Mouse (Mus musculus) E14TG2a.4 (cell line): ENCODE measurements at regions not wholly inside any gene's neighbourhood (a gene's known extent, or its start where the extent isn't known, plus 50 kb on each side); places are given as distances from the start of the nearest gene placed in this dataset.

Experiments used
- H3K27me3 ChIP-seq: 2 replicates; pipeline ENCODE4 v1.6.1; 2014; ENCODE audit warnings: low read length, control low read depth; ENCODE audit not compliant: insufficient read depth
- H3K36me3 ChIP-seq: 2 replicates; pipeline ENCODE4 v1.6.1; 2014; ENCODE audit warnings: low read length, control low read depth; ENCODE audit not compliant: insufficient read depth
- H3K4me1 ChIP-seq: replicated peaks from 2 replicates; pipeline ENCODE4 v1.6.1; 2014; ENCODE audit warnings: low read depth, low read length, control low read depth
- H3K4me3 ChIP-seq: replicated peaks from 2 replicates; pipeline ENCODE4 v1.5.1; 2014; ENCODE audit warnings: mild to moderate bottlenecking, low read length
- H3K9me3 ChIP-seq: 2 replicates; pipeline ENCODE4 v1.6.1; 2014; ENCODE audit warnings: low read length, control low read depth
- CTCF ChIP-seq: conservative IDR thresholded peaks from 2 replicates; pipeline ENCODE4 v1.5.1; 2014; ENCODE audit warnings: low read length
- NANOG ChIP-seq: IDR thresholded peaks from 2 replicates; pipeline ENCODE4 v1.6.1; 2014; ENCODE audit warnings: borderline replicate concordance, low read length, mixed read lengths
- POU5F1 ChIP-seq: IDR thresholded peaks from 2 replicates; pipeline ENCODE4 v1.6.1; 2014; ENCODE audit warnings: low read length, borderline replicate concordance

DNA sequence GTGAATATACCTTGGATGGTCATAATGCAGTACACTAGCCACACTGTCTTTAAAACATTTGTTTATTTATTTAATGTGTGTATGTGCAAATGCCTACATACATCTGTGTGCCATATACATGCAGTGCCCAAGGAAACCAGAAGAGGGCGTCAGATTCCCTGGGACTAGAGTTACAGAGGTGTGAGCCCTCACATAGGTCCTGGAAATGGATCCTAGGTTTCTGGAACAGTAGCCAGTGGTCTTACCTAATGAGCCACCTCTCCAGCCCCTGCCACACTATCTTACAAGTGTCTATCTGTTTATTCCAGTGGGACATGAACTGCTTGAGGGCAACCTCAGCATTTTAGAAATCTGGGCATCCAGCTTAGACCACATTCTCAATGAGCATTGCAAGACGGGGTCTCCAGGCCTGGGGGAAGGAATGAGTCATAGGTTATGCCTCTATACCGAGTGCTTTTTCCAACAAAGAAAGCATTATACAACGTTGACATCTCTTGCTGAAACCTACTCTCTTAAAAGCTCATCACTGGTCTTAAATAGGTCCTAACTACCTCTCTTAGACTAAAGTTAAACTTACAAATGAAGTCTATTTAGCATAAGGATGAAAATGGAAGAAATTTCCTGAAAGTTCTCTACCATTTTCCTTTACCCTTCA is 644.5 kb downstream of the Zfp706 start:
- TF ChIP-seq CTCF (peak; percentile 84), POU5F1 (no peak), NANOG (no peak)

GRCm38 (mm10) chr15:36361522-36362148 is 645.9 kb downstream of the Zfp706 start:
- H3K27me3 ChIP-seq, result no peaks in the 10 kb centered on the region
- no peak overlapping the region for H3K4me3 ChIP-seq
- TF ChIP-seq POU5F1, result no peak
- TF ChIP-seq CTCF, result no peak
- TF ChIP-seq NANOG, result no peak

More for the DNA sequence above, 644.5 kb downstream of the Zfp706 start:
- Histone ChIP-seq H3K36me3 (no peaks in the 10 kb centered on the region), H3K27me3 (no peaks in the 10 kb centered on the region), H3K9me3 (no peaks in the 10 kb centered on the region), H3K4me3 (no peak overlapping the region), H3K4me1 (no peaks in the 10 kb centered on the region)

GRCm38 (mm10) chr15:36360694-36361521 is 646.7 kb downstream of the Zfp706 start:
- no peaks in the 10 kb centered on the region for H3K9me3 ChIP-seq
- H3K36me3 ChIP-seq, result no peaks in the 10 kb centered on the region
- H3K27me3 ChIP-seq, result no peaks in the 10 kb centered on the region
- TF ChIP-seq NANOG, result no peak
- no peak for TF ChIP-seq POU5F1
- no peak for TF ChIP-seq CTCF
- H3K4me3 ChIP-seq, result no peak overlapping the region
- H3K4me1 ChIP-seq, result no peaks in the 10 kb centered on the region

More at GRCm38 (mm10) chr15:36361522-36362148, 645.9 kb downstream of the Zfp706 start:
- H3K9me3 ChIP-seq, result no peaks in the 10 kb centered on the region
- H3K36me3 ChIP-seq, result no peaks in the 10 kb centered on the region
- H3K4me1 ChIP-seq, result no peaks in the 10 kb centered on the region

DNA sequence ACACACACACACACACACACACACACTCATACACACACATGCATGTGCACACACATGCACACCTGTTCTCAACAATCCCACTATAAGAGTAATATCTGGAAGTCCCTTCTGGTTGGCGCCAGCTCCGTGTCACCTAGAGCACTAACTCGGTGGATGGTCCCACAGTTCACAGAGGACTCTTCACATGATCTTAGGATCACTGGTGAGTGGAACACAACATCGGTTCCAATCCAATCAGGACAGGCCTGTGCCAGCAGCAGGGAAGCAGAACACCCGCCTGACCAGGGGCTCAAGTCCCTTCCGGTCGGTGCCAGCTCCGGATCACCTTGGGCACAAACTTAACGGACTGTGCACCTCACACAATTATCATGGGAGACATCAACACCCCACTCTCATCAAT is 651.7 kb downstream of the Zfp706 start:
- TF ChIP-seq CTCF, result no peak
- TF ChIP-seq POU5F1, result no peak
- TF ChIP-seq NANOG, result no peak
- Histone ChIP-seq H3K9me3 (no peaks in the 10 kb centered on the region), H3K4me3 (no peak overlapping the region), H3K4me1 (peaks cover 6% of the 10 kb centered on the region), H3K36me3 (no peaks in the 10 kb centered on the region), H3K27me3 (no peaks in the 10 kb centered on the region)

DNA sequence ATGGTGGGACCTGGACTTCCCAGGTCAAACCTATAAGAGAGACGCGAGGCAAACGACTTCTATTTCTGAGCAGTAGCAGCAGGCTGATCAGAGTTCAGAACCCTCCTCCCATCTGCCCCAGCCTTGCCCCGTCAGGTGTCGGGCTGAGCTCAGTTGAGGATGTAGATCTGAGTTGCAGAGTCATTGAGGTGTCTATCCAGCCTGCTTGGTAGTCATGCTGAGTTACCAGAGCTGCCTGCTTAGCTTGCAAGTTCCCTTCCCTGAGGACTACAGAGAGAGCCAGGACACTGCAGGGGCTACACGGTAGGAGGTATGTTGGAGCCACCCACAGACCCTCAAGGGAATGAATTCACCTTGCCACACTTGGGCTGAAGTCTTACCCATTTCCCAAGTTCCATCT is 653.0 kb downstream of the Zfp706 start:
- peaks cover 6% of the 10 kb centered on the region for H3K4me1 ChIP-seq
- H3K36me3 ChIP-seq, result no peaks in the 10 kb centered on the region
- no peak overlapping the region for H3K4me3 ChIP-seq
- H3K9me3 ChIP-seq, result no peaks in the 10 kb centered on the region
- TF ChIP-seq POU5F1 (no peak), NANOG (no peak), CTCF (no peak)
- H3K27me3 ChIP-seq, result no peaks in the 10 kb centered on the region

DNA sequence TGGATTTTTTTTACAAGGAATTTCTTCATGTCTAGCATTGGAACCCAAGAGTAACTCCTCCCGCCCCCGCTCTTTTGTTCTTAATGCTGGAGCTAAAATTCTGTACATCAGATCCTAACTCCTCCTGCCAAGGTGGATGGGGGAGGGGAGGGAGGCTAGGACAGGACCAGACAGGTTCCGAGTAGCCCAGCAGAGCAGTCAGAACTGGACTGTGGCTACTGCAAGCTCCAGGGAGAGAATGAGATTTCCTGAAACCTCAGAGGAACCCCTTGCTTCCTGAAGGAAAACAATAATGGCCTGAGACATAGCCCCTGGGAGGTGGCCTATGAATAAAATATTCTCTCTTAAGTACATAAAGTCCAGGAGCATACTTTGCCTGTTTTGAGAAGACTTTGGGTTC is 653.8 kb downstream of the Zfp706 start:
- peaks cover 6% of the 10 kb centered on the region for H3K4me1 ChIP-seq
- no peaks in the 10 kb centered on the region for H3K36me3 ChIP-seq
- no peak for TF ChIP-seq NANOG
- no peak for TF ChIP-seq POU5F1
- no peak for TF ChIP-seq CTCF
- no peak overlapping the region for H3K4me3 ChIP-seq
- no peaks in the 10 kb centered on the region for H3K27me3 ChIP-seq
- no peaks in the 10 kb centered on the region for H3K9me3 ChIP-seq

GRCm38 (mm10) chr15:36352929-36353328 is 654.6 kb downstream of the Zfp706 start:
- H3K4me1 ChIP-seq, result peaks cover 6% of the 10 kb centered on the region
- no peaks in the 10 kb centered on the region for H3K9me3 ChIP-seq
- no peaks in the 10 kb centered on the region for H3K36me3 ChIP-seq
- TF ChIP-seq NANOG (no peak), POU5F1 (no peak), CTCF (no peak)
- no peak overlapping the region for H3K4me3 ChIP-seq
- no peaks in the 10 kb centered on the region for H3K27me3 ChIP-seq

DNA sequence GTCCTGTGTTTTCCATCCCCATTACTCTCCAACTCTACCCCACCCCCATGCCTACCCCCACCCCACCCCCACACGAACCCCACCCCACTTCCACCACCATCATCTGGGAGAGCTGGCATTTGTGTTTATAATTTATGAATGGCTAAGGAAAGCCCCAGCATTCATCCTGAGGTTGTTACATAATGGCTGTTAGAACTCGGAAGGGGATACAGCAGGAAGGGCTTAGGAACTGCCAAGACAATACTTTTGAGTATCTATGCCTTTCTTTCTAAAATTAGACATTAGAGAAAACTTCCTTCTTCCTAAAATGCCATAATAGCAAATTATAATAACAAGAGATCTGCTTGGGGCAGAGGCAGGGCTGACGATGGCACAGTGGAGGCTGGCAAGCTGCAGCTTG is 655.9 kb downstream of the Zfp706 start:
- Histone ChIP-seq H3K9me3 (no peaks in the 10 kb centered on the region), H3K4me1 (peaks cover 6% of the 10 kb centered on the region), H3K27me3 (no peaks in the 10 kb centered on the region), H3K36me3 (no peaks in the 10 kb centered on the region), H3K4me3 (no peak overlapping the region)
- TF ChIP-seq CTCF, result no peak
- TF ChIP-seq POU5F1, result no peak
- no peak for TF ChIP-seq NANOG

DNA sequence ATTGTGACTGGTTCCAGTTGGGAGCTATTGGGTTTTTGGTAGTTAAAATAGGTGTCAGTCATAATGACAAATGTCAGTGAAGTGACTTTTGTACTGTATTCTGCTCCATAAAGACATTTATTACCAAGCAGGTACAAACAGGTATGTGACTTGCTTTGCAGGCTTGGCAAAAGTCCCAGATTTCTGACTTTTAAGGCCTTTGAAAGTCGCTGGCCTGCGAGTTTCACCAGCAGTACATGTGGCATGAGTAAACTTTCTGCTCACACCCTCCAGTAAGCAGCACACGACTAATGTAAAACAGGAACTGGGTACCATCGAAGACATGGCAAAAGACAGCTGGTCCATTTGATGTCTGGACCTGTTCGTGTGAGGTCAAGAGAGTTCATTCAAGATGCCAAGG is 659.2 kb downstream of the Zfp706 start:
- Histone ChIP-seq H3K9me3 (no peaks in the 10 kb centered on the region), H3K27me3 (no peaks in the 10 kb centered on the region), H3K4me3 (no peak overlapping the region), H3K36me3 (no peaks in the 10 kb centered on the region), H3K4me1 (peaks cover 3% of the 10 kb centered on the region)
- no peak for TF ChIP-seq NANOG
- no peak for TF ChIP-seq POU5F1
- no peak for TF ChIP-seq CTCF
